Mouse (Mus musculus): ENCODE measurements at regions not wholly inside any gene's neighbourhood (a gene's known extent, or its start where the extent isn't known, plus 50 kb on each side); places are given as distances from the start of the nearest gene placed in this dataset.
A peak's percentile ranks its signal among the peaks of the same experiment; 100 is the strongest.

- DNase-seq, result peak; percentile 68
Observed at GRCm38 (mm10) chr2:56714568-56714967, 409.2 kb downstream of the Nr4a2 start.

GRCm38 (mm10) chr2:56683574-56683973 is 440.2 kb downstream of the Nr4a2 start:
- no peak for DNase-seq

DNA sequence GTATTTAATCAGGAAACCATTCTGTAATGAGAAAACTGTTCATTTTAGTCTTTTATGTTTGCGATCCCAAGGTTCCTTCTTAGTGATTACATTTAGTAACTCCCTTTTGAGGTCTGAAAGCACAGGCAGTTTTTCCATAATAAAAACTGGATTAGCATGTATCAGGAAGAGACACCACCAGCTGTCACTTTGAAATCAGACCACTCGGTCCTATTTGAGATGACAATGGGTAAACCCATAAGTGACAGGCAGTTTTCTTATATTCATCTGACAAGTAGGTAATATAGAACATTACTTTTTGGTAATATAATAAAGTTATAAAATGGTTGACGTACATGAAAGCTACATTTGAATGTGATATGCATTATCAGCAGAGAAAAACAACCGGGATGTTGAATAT is 449.9 kb downstream of the Nr4a2 start:
- no peak for DNase-seq

- DNase-seq, result no peak
Observed at GRCm38 (mm10) chr2:56672711-56673110, 451.1 kb downstream of the Nr4a2 start.

GRCm38 (mm10) chr2:56662306-56662956 is 461.4 kb downstream of the Nr4a2 start:
- no peak for DNase-seq

Data from heart, adult 11 months (tissue).